Mouse (Mus musculus) left cerebral cortex, adult 18-20 months (tissue): ENCODE measurements around the gene Zmym4. TPM values are rescaled to one million over a fixed set of nuclear protein-coding genes. Genes with fewer than 3 reads are reported as not detected.

Experiments used
- DNase-seq, 2 experiments: peaks; one replicate each; pipeline ENCODE4 v3.0.0; 2021 to 2022; ENCODE audit warnings: low spot score in 2 of 2, mixed read lengths in 1 of 2
- total RNA-seq, 2 experiments: library from RNA; stranded (reverse); gene quantifications; 2 replicates each; pipeline ENCODE4 v1.2.3; 2021

Zmym4 gene
- total RNA-seq, 2 experiments from 2014 or later, result 59.3 to 60.3 TPM

DNA sequence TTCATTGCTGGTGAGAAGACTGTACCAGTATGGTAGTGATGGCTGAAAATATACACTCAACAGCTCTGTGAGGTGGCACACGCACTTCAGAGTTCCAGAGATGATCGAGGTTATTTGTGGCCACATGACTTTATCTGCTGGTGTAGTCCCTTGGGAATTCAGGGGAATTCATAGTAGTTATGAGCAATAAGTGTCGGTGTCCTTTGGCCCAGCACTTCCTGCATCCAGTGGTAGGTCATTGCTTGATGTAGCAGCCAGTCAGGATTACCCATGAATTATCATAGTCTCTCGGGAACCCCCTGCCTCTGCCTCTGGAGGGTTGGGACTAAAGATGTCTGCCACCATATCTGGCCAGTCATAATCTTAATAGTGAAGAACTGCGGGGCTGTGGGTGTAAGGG is 144.0 kb downstream of the Zmym4 start:
- DNase-seq, result no peak

DNA sequence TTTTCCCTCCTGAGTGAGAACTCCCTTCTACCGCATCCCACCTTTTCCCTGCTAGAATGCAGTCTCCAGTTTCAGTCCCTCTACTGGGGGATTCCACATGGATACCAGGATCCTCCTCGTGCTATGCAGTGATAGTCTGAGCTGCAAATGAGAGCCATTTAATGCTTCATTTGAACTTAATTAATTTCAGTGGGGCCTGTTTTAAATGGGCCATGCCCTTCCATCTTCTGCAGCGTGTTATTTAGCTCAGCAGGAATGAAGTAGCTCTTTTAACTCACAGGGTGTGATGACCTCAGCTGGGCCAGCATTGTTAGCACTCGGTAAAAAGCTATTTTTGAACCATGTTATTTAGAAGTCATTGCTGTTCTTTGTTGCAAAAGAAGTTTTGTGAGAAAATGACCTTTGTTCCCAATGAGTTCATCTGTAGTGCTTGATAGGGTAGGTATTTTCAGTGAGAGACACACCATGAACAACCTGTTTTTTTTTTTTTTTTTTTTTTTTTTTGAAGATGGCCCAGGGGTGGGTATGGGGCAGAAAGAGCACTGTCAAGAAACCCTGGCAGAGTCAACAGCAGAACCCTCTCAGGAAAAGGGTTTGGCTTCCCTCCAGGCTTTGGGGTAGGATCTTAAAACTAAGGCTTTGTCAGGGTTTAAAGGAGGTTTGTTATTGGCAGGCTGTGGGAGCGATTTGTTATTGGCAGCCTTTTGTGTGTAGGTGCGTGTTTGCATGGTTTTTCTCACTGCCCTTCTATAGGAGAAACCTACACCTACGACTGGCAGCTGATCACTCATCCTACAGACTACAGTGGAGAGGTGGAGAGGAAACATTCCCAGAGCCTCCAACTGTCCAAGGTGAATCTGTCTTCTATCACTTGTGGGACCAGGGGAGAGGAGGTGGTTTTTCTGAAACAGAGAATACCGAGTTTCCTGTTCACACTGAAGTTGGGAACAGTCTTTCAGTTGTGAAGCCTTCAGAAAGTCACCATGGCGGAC is 144.7 kb downstream of the Zmym4 start:
- peak; percentile 18 to 22 for DNase-seq

DNA sequence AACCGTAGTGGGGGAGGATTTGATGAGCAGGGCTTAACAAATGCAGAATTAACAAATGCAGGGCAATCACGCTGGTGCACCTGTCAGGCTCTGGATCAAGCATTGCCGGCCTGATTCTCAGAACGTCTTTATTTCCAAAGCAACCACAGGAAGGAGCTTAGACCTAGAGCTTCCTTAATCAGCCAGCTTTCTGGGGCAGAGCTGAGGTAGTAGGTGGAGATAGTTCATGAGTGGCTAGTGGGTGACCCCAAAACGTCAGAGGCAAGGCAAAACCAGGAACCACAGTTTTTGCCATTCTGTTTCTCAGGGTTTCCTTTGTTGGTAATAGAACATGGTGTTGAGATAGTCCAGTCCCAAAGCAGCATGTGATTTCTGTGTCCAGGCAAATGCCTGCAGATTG is 153.1 kb downstream of the Zmym4 start:
- no peak for DNase-seq

DNA sequence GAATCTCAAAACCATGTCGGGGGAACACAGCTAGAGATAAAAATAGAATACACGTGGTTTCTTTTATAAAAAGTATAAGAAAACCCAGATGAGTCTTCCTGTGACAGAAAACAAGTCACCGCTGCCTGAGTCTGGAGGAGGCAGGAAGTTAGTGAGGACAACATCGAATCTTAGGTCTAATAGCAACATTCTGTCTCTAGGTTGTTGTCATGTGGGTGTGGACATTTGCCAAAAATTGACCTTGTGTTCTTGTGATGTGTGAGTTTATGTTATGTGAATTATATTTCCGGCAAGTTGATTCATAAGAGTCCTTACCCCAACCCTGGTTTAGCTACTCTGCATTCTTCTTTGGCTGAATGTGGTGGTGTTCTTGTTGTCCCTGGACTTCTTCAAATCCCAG is 154.7 kb downstream of the Zmym4 start:
- DNase-seq, result no peak

Other genes with a start within 250 kb of the Zmym4 start
- gene Tfap2e, start 231.9 kb downstream of the Zmym4 start, total RNA-seq, result not detected
- 1,000 to 10,000 TPM; 1,037 to 1,100 TPM for gene Ncdn, start 214.7 kb downstream of the Zmym4 start, total RNA-seq
- 10 to 100 TPM; 53.4 to 61.8 TPM for gene AU040320, start 214.6 kb downstream of the Zmym4 start, total RNA-seq
- 100 to 1,000 TPM; 240 to 256 TPM for gene Sfpq, start 53.2 kb upstream of the Zmym4 start, total RNA-seq
- 10 to 100 TPM; 14.6 to 20.1 TPM for gene Zmym1, start 93.0 kb upstream of the Zmym4 start, total RNA-seq
- 10 to 100 TPM; 33.5 to 37.6 TPM for gene Zmym6, start 109.2 kb upstream of the Zmym4 start, total RNA-seq
- 1 to 10 TPM; 3.3 TPM for gene Tmem35b, start 155.6 kb upstream of the Zmym4 start, total RNA-seq
- gene Dlgap3, start 201.1 kb upstream of the Zmym4 start, total RNA-seq, result 100 to 1,000 TPM; 368 to 379 TPM